Mouse (Mus musculus): Measurements from ENCODE around the gene Ms4a1. TPM values are rescaled to one million over a fixed set of nuclear protein-coding genes. Genes with fewer than 3 reads are reported as not detected.
"Not testable (repeated sequence)": the region's sequence is repeated elsewhere in the genome, so short reads cannot be mapped to it uniquely, and the experiment has no call there.

The Ms4a1 gene
- not detected for total RNA-seq (2021)

DNA sequence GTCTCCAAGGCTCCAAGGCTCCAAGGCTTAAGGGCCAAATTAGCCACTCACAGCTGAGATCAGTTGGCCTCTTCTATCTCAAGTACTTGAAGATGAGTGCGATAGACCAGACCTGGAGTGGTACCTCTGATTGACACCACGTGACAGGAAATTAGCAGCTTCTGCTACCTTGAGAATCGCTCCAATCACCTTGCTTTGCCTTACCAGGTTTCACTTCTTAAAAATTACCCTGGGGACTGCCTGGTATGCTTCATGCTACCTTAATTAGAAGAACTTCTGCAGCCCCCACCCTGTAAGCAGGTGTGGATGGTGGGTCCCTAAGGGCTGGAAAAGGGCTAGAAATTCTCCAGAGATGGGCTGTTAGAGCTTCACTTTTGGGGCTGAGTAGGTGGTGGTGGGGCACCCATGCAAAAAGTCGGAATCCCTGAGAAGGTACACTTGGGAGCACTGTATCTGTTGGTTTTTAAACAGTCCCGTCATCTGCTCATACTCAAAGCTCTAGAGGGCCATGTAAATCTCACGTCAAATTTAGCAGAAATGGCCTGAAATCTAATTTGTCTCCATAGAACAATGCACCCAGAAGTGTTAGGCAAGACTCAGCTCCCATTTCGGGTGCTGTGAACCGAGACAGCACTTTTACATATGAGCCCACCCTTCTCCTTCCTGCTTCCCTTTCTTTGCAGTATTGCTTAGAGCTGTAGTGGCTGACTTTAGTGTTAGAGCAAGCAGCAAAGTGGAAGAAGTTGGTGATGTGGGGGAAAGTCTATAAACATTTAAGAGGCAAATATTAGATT lies at the start of gene Ms4a1:
TSS of gene Ms4a1 (minus strand) at position 190 of the 794 bp plus-strand sequence.
- DNase-seq (ENCODE audit: low spot score in 2 of 2): no peak
- intact Hi-C loops (cut with DNase I): no loop called here

DNA sequence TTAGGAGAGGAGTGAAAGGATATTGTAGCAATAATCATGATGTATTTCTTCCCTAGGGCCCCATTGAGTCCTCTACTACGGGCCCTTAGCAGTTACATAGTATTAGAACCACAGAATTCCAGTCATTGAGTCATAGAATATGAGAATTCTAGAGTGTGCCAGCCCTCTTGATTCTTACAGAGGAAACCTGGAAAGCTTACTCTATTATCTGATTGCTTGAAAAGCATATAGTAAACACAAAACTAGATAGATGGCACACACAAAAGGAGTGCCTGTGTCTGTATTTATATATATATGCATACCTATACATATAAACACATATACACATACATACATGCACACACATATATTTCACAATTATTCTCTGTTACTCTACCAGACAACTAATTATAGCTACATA lies 48.3 kb upstream of the Ms4a1 start, which contains the start of gene Ms4a14:
TSS of gene Ms4a14 (minus strand) at position 101 of the 400 bp plus-strand sequence.
- DNase-seq (ENCODE audit: low spot score in 2 of 2): no peak
- intact Hi-C loops (cut with DNase I): no loop called here

DNA sequence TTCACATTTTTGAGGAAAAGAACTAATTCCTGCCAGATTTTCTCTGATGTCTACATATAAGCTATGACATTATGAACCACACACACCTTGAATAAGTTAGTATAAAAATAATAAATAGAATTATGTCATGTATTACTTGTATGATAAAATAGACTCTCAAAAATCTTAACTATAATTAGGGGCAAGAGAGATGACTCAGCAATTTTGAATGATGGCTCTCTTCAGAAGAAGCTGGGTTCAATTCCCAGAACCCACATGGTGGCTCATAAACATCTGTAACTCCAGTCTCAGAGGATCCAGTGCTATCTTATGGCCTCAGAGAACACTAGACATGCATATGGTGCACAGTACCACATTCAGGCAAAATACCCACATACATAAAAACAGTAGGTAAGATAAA lies 42.8 kb upstream of the Ms4a1 start:
- intact Hi-C loops (cut with DNase I): no loop called here
- no peak for DNase-seq (ENCODE audit: low spot score in 2 of 2)

DNA sequence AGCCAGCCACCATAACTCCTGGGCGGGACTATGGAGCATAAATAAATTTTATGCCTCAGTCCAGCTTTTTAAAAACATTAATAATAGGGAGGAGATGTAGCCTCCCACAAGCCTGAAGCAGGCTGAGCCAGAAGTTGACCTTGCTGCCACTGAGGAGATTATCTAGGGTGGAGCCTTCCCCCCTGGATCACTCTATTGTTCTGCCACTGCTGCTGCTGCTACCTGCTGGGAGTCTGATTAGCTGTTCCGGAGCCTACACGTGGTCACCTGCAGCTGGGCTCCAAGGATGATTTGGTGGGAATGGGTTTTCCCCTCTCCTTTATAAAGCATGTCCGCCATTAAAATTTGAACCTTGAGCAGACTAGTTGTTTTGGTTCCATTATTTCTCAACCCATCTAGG lies 33.5 kb upstream of the Ms4a1 start:
- DNase-seq (ENCODE audit: low spot score in 2 of 2); intact Hi-C loops (cut with DNase I): not testable (repeated sequence)

DNA sequence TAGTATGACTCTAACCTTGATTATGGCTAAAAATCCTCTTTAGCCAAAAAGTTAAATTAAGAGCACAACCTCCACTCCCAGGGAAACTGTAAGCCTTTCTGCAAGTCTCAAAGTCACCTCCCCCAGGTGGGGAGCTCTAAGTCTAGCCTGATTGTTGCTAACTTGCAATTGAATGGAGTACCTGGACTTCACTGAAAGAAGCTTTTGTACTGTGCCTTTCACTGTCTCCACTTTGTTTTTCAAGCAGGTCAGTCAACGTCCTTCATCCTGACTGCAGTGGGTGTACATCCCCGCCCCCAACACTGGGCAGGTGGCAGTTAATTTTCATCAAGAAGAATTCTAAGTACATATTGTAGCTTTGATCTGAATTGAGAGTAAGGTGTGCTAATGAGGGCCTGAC lies 32.9 kb upstream of the Ms4a1 start:
- DNase-seq (ENCODE audit: low spot score in 2 of 2): no peak
- intact Hi-C loops (cut with DNase I): no loop called here

DNA sequence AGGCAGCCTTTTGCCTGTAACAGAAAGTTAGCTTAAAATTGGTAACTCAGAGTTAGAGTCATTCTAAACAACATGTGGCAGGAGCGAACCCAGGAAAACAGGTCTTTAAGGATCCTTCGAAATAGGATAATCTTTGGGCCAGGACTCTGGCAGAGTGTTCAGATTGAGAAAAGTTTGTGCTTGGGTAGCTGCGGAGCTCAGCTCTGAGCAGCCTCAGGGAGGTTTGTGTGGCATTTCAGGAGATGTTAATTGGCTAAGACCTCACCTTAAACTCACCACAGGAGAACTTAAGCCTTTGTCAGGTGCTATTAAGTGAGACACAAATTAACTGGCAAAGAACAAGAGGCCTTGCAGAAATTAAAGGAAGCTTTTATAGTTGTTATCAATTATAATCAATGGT lies 27.6 kb upstream of the Ms4a1 start:
- intact Hi-C loops (cut with DNase I); DNase-seq (ENCODE audit: low spot score in 2 of 2): not testable (repeated sequence)

DNA sequence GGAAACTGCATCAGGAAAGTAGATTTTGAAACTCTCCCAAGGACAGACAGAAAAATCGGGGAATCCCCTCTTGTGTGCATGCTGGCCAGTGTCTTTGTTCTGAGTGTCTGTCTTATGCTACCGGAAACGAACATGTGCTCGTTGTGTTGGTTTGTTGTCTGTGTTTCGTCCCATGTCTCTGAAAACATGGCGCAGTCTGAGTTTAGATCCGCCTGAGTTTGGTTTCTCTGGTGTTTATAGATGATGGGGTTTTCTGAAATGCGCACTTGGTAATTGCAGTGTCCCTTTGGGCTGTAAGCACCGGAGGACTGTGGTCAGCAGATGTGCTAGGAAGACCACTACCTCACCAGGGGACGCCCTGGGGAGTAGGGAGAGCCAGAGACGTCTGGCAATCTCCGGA lies 26.9 kb upstream of the Ms4a1 start:
- intact Hi-C loops (cut with DNase I): no loop called here

DNA sequence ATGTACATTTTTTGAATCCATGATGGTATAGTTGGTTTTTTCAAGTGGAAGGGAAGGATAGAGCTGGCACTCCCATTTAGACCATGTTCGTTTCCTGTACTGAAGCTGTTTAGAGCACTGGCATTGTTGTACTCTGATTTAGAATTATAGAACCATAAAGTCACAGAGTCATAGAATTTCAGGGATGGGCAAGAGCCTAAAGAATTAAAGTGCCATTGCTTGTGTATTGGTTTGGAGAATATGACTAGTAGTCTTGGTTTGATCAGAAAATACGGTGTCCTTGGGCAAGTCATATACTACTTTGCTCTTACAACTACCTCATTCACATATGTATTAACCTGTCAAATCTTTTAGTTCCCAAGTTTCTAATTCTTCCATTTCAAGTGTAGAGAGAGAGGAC lies 17.7 kb upstream of the Ms4a1 start, which contains the start of gene Ms4a5:
TSS of gene Ms4a5 (minus strand) at position 101 of the 400 bp plus-strand sequence.
- DNase-seq (ENCODE audit: low spot score in 2 of 2): no peak
- intact Hi-C loops (cut with DNase I): no loop called here

More for the DNA sequence above, 26.9 kb upstream of the Ms4a1 start:
- peak in 1 of 2 experiments; percentile 1 for DNase-seq (ENCODE audit: low spot score in 2 of 2)

GRCm38 (mm10) chr19:11280223-11280622 lies 14.2 kb upstream of the Ms4a1 start:
- intact Hi-C loops (cut with DNase I): no loop called here
- DNase-seq (ENCODE audit: low spot score in 2 of 2): no peak

DNA sequence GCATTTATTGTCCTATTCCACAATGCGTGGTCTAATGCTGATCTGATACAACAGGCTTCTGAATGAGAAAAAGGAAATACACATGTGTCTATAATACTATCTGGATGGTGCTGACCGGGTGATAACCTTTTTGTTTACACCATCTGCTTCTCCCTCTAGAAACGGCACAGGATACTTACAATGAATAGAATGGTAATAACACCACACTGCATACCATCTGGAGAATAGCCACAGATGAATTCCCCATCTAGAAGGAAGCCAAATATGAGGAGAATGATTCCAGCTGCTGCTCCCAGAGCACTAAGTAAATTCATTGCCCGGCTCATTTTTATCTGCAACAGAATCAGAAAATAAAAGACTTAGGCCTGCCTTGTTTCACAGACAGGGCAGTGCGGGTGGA lies 10.4 kb upstream of the Ms4a1 start:
- DNase-seq (ENCODE audit: low spot score in 2 of 2): no peak
- intact Hi-C loops (cut with DNase I): no loop called here

GRCm38 (mm10) chr19:11266956-11267355 lies 915 bp upstream of the Ms4a1 start:
- no peak for DNase-seq (ENCODE audit: low spot score in 2 of 2)
- intact Hi-C loops (cut with DNase I): no loop called here

- intact Hi-C loops (cut with DNase I): no loop called here
- DNase-seq (ENCODE audit: low spot score in 2 of 2): no peak
These were observed 1.3 kb downstream of the Ms4a1 start for GRCm38 (mm10) chr19:11264602-11265185.

DNA sequence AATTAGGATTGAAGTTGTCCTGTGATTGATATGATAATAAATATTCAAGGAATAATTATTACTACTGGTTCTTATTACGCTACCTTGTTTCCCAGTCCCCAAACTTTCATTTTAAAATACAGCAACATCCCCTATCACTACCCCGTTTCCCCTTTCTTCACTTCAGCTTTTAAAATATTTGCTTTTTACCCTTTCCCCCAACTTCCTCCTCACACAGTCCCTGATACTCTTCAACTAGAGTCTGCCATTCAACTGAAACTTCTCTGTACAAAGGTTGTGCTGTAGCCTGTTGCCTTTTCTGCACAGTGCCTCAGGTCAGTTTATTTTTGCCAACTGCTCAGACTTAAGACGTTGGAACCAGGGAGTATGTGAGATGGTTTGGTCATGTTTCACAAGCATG lies 2.5 kb downstream of the Ms4a1 start:
- intact Hi-C loops (cut with DNase I): no loop called here
- no peak for DNase-seq (ENCODE audit: low spot score in 2 of 2)

DNA sequence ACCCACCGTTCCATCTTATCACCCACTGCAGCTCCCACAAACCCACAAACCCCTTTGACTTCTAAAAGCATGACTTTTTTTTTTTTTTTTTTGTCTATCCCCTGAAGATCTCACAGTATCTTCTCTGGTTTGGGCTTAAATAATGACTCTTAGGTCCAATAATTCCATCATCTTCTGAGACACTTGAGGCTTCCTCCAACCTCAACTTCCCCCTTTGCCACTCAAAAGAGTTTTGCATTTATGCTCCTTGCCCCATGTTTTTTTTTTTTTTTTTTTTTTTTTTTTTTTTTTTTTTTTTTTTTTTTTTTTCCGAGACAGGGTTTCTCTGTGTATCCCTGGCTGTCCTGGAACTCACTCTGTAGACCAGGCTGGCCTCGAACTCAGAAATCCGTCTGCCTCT lies 3.1 kb downstream of the Ms4a1 start:
- intact Hi-C loops (cut with DNase I); DNase-seq (ENCODE audit: low spot score in 2 of 2): not testable (repeated sequence)

- DNase-seq (ENCODE audit: low spot score in 2 of 2): no peak
- intact Hi-C loops (cut with DNase I): no loop called here
These were observed 4.5 kb downstream of the Ms4a1 start for GRCm38 (mm10) chr19:11261522-11261921.

DNA sequence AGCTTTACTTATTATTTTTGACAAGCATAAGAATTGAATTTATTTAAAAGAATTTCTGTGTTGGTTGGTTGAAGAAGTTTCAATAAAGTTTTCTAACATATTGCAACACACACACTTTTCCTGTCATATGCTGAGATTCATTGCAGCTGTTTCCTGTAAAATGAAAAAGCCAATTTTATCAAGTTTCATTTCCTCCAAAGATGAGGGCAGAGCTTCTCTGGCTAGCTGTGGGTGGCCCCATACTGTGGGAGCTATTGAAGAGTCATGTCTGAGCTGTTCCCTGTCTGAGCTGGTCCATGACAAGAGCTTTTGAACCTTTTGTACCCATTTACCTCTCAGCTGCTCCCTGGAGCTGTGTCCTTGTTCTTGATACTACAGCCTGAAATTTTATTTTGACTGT lies 21.8 kb downstream of the Ms4a1 start:
- intact Hi-C loops (cut with DNase I): no loop called here
- no peak for DNase-seq (ENCODE audit: low spot score in 2 of 2)

GRCm38 (mm10) chr19:11242560-11242959 lies 23.5 kb downstream of the Ms4a1 start:
- intact Hi-C loops (cut with DNase I): no loop called here
- no peak for DNase-seq (ENCODE audit: low spot score in 2 of 2)

DNA sequence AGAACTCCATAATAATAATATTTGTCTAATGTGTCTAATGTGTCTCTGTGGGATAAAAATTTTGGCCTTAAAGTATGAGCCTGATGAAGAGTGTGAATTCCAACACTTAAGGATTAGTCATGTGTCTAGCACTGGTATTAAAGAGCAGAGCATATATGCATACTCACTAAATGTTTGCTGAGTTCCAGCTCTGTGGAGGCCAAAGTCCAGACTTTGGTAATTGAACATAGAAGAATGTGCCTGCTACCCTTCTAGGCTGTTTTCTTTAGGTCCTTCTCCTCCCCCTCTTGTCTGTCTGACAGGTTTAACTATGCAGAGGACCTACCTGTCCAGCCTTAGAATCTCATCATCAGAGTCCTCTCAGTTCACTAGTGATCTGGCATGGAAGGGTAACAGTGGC lies 30.2 kb downstream of the Ms4a1 start:
- intact Hi-C loops (cut with DNase I): no loop called here

DNA sequence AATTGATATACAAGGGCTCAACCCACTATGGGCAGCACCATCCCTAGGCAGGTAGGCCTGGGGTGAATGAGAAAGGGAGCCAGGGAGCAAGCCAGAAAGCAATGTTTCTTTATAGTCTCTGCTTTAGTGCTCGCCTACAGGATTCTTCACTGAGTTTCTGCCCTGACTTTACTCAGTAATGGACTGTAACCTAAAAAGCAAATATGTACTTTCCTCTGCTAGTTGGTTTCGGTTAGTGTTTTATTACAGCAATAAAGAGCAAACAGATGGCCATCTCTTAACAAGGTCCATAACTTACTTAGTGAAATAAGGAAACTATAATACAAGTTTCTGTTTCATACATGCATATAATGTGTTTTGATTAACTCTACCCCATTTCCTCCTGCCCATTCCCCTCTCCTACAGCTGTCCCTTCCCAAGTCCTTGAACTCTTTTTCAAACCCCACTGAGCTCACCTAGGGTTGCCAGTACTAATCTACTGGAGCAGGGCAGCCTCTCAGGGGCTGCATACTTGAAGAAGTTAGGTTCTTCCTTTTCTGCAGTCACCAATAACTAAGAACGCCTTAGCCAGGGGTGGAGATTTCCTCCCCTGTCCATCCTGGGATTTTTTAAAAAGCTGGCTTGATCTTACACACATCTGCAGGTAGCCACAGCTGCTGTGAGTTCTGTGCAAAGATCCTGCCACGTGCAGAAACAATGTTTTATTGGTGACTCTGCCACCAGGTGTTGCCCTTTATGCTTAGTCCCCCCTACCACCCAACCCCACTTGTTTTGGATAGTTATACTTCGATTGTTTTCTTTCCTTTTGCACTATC lies 30.9 kb downstream of the Ms4a1 start:
- DNase-seq (ENCODE audit: low spot score in 2 of 2): no peak
- intact Hi-C loops (cut with DNase I): no loop called here

More for the DNA sequence above, 30.2 kb downstream of the Ms4a1 start:
- DNase-seq (ENCODE audit: low spot score in 2 of 2): no peak

DNA sequence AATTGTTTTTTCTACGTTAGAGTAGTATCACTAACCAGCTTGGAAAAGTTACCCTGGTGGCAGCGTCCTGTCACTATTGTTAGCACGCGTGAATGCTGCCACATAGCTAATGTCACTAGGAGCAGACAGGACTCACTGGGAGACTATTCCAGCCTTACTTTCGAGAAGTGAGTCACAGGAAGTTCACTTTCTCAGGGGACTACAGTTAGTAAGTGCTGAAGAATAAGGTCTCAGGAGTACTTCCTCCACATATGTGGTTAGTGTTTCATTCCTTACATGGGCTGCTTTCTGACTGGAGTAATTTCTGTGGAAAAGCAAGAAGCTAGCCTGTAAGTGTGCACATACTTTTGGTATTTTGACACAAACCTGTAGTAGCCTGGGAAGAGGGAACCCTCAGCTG lies 31.8 kb downstream of the Ms4a1 start:
- intact Hi-C loops (cut with DNase I): no loop called here
- no peak for DNase-seq (ENCODE audit: low spot score in 2 of 2)

Measured in left cerebral cortex, postnatal 25 days (tissue).